Mouse (Mus musculus) MEL (cell line): ENCODE measurements around the gene Commd8. TPM values are rescaled to one million over a fixed set of nuclear protein-coding genes. Genes with fewer than 3 reads are reported as not detected.

ENCODE experiments used
- DNase-seq: peaks from one replicate; pipeline ENCODE4 v3.0.0; 2011; ENCODE audit warnings: low read depth, low spot score
- H3K27ac ChIP-seq: 2 replicates; pipeline ENCODE4 v1.5.1; 2012; ENCODE audit warnings: low read depth, mild to moderate bottlenecking, control low read depth, low read length, moderate library complexity; ENCODE audit not compliant: control insufficient read depth
- H3K27me3 ChIP-seq, 2 experiments: fragments of 150-350 bp in 1 of 2; sonication (generic) in 1 of 2; 2 replicates each; pipeline ENCODE4 v1.6.1; 2012; ENCODE audit warnings: low read length in 2 of 2, mild to moderate bottlenecking in 2 of 2, improper control_type of control experiment in 1 of 2, moderate library complexity in 1 of 2; ENCODE audit not compliant: insufficient read depth in 2 of 2, control insufficient read depth in 1 of 2
- H3K36me3 ChIP-seq, 2 experiments: 2 replicates each; pipeline ENCODE4 v1.6.1; 2012 to 2014; ENCODE audit warnings: low read length in 2 of 2, improper control_type of control experiment in 1 of 2, inconsistent platforms in 1 of 2, mild to moderate bottlenecking in 1 of 2; ENCODE audit not compliant: insufficient read depth in 2 of 2, control insufficient read depth in 1 of 2
- H3K4me1 ChIP-seq, 2 experiments: fragments of 150-350 bp in 1 of 2; sonication (generic) in 1 of 2; 2 replicates each; pipeline ENCODE4 v1.6.1; 2012; ENCODE audit warnings: low read length in 2 of 2, improper control_type of control experiment in 1 of 2, mild to moderate bottlenecking in 1 of 2; ENCODE audit not compliant: insufficient read depth in 2 of 2, control insufficient read depth in 1 of 2
- H3K4me3 ChIP-seq, 2 experiments: fragments of 150-350 bp in 1 of 2; sonication (generic) in 1 of 2; 2 replicates each; pipeline ENCODE4 v1.5.1; 2012; ENCODE audit warnings: low read depth in 2 of 2, low read length in 2 of 2, mild to moderate bottlenecking in 2 of 2, moderate library complexity in 2 of 2, control low read depth in 1 of 2, improper control_type of control experiment in 1 of 2; ENCODE audit not compliant: control insufficient read depth in 1 of 2, insufficient read depth in 1 of 2
- H3K79me2 ChIP-seq: 2 replicates; pipeline ENCODE4 v1.6.1; 2012; ENCODE audit warnings: mild to moderate bottlenecking, low read length, moderate library complexity; ENCODE audit not compliant: control insufficient read depth, poor library complexity, insufficient read depth
- H3K9ac ChIP-seq: 2 replicates; pipeline ENCODE4 v1.6.1; 2012; ENCODE audit warnings: low read depth, mild to moderate bottlenecking, control low read depth, low read length, moderate library complexity; ENCODE audit not compliant: control insufficient read depth, poor library complexity, severe bottlenecking
- H3K9me3 ChIP-seq: fragments of 150-350 bp; sonication (generic); replicated peaks from 2 replicates; pipeline ENCODE4 v1.6.1; 2012; ENCODE audit warnings: mild to moderate bottlenecking, low read length, improper control_type of control experiment, moderate library complexity; ENCODE audit not compliant: insufficient read depth
- CHD1 ChIP-seq: IDR thresholded peaks from 2 replicates; pipeline ENCODE4 v1.6.1; 2012; ENCODE audit warnings: low read depth, mild to moderate bottlenecking, inconsistent platforms, low read length, improper control_type of control experiment
- CHD2 ChIP-seq: IDR thresholded peaks from 2 replicates; pipeline ENCODE4 v1.6.1; 2011; ENCODE audit warnings: low read length, improper control_type of control experiment
- CTCF ChIP-seq, 3 experiments: IDR thresholded peaks in 2 of 3; conservative IDR thresholded peaks in 1 of 3; 2 replicates each; pipeline ENCODE4 v1.5.1; 2011 to 2012; ENCODE audit warnings: low read length in 3 of 3, low read depth in 2 of 3, mild to moderate bottlenecking in 2 of 3, improper control_type of control experiment in 1 of 3, inconsistent platforms in 1 of 3, mixed read lengths in 1 of 3, moderate library complexity in 1 of 3; ENCODE audit not compliant: control insufficient read depth in 1 of 3, insufficient read depth in 1 of 3, poor library complexity in 1 of 3, severe bottlenecking in 1 of 3
- EP300 ChIP-seq, 2 experiments: IDR thresholded peaks; 2 replicates each; pipeline ENCODE4 v1.6.1; 2011; ENCODE audit warnings: improper control_type of control experiment in 2 of 2, low read length in 2 of 2, low read depth in 1 of 2, mild to moderate bottlenecking in 1 of 2
- GATA1 ChIP-seq: IDR thresholded peaks from 2 replicates; pipeline ENCODE4 v1.6.1; 2011; ENCODE audit warnings: low read depth, low read length, improper control_type of control experiment
- JUND ChIP-seq: IDR thresholded peaks from 2 replicates; pipeline ENCODE4 v1.6.1; 2011; ENCODE audit warnings: low read depth, mild to moderate bottlenecking, improper control_type of control experiment, low read length
- KAT2A ChIP-seq: conservative IDR thresholded peaks from 2 replicates; pipeline ENCODE4 v1.6.1; 2012; ENCODE audit warnings: low read depth, low read length, improper control_type of control experiment, inconsistent platforms
- MEF2A ChIP-seq: IDR thresholded peaks from 2 replicates; pipeline ENCODE4 v1.6.1; 2014; ENCODE audit warnings: low read depth, mild to moderate bottlenecking, inconsistent platforms, low read length, improper control_type of control experiment; ENCODE audit not compliant: poor library complexity, insufficient replicate concordance, severe bottlenecking; ENCODE audit errors: extremely low read depth
- MXI1 ChIP-seq: IDR thresholded peaks from 2 replicates; pipeline ENCODE4 v1.6.1; 2011; ENCODE audit warnings: mild to moderate bottlenecking, low read depth, low read length, improper control_type of control experiment
- NELFE ChIP-seq: IDR thresholded peaks from 2 replicates; pipeline ENCODE4 v1.6.1; 2011; ENCODE audit warnings: low read depth, low read length, improper control_type of control experiment
- NRF1 ChIP-seq: IDR thresholded peaks from 2 replicates; pipeline ENCODE4 v1.6.1; 2014; ENCODE audit warnings: low read depth, mild to moderate bottlenecking, inconsistent platforms, low read length, improper control_type of control experiment, moderate library complexity; ENCODE audit not compliant: poor library complexity, insufficient read depth, severe bottlenecking
- POLR2A ChIP-seq, 2 experiments: IDR thresholded peaks; 2 replicates each; pipeline ENCODE4 v1.6.1; 2011 to 2012; ENCODE audit warnings: low read length in 2 of 2, mild to moderate bottlenecking in 2 of 2, control low read depth in 1 of 2, improper control_type of control experiment in 1 of 2, low read depth in 1 of 2, moderate library complexity in 1 of 2; ENCODE audit not compliant: control insufficient read depth in 1 of 2, insufficient read depth in 1 of 2, poor library complexity in 1 of 2
- POLR2AphosphoS5 ChIP-seq: IDR thresholded peaks from 2 replicates; pipeline ENCODE4 v1.6.1; 2012; ENCODE audit warnings: low read depth, borderline replicate concordance, mild to moderate bottlenecking, inconsistent platforms, low read length, moderate library complexity, mixed read lengths
- RCOR1 ChIP-seq: IDR thresholded peaks from 2 replicates; pipeline ENCODE4 v1.6.1; 2012; ENCODE audit warnings: low read depth, mild to moderate bottlenecking, inconsistent platforms, low read length, improper control_type of control experiment
- TAL1 ChIP-seq: IDR thresholded peaks from 2 replicates; pipeline ENCODE4 v1.6.1; 2012; ENCODE audit warnings: mild to moderate bottlenecking, inconsistent platforms, low read length, moderate library complexity, mixed read lengths
- TBP ChIP-seq: IDR thresholded peaks from 2 replicates; pipeline ENCODE4 v1.8.0; 2011; ENCODE audit warnings: low read depth, low read length, improper control_type of control experiment
- TCF12 ChIP-seq: IDR thresholded peaks from 2 replicates; pipeline ENCODE4 v1.6.1; 2014; ENCODE audit warnings: low read depth, mild to moderate bottlenecking, inconsistent platforms, low read length, improper control_type of control experiment, moderate library complexity
- UBTF ChIP-seq: IDR thresholded peaks from 2 replicates; pipeline ENCODE4 v1.6.1; 2012; ENCODE audit warnings: low read depth, mild to moderate bottlenecking, inconsistent platforms, low read length, improper control_type of control experiment, moderate library complexity, borderline replicate concordance; ENCODE audit not compliant: insufficient read depth
- USF1 ChIP-seq: IDR thresholded peaks from 2 replicates; pipeline ENCODE4 v1.6.1; 2014; ENCODE audit warnings: low read depth, mild to moderate bottlenecking, inconsistent platforms, low read length, improper control_type of control experiment, moderate library complexity
- ZC3H11A ChIP-seq: IDR thresholded peaks from 2 replicates; pipeline ENCODE4 v1.6.1; 2012; ENCODE audit warnings: low read depth, mild to moderate bottlenecking, inconsistent platforms, low read length, improper control_type of control experiment
- ZKSCAN1 ChIP-seq: IDR thresholded peaks from 2 replicates; pipeline ENCODE4 v1.6.1; 2012; ENCODE audit warnings: low read depth, mild to moderate bottlenecking, inconsistent platforms, low read length, improper control_type of control experiment, moderate library complexity
- polyA plus RNA-seq, 2 experiments: library from polyadenylated mRNA; stranded (reverse) in 1 of 2; unstranded in 1 of 2; fragments of >175 nt in 1 of 2; fragments of >200 nt in 1 of 2; gene quantifications; 2 replicates each; pipeline versions ENCODE4 v1.2.1 to v1.2.4; 2012; ENCODE audit warnings: low replicate concordance in 2 of 2, low read depth in 1 of 2; ENCODE audit not compliant: insufficient read length in 2 of 2, insufficient read depth in 1 of 2, missing spikeins in 1 of 2
- total RNA-seq: library from RNA; depleted of rRNA; stranded (reverse); fragments of 300-350 nt; gene quantifications from 2 replicates; pipeline ENCODE4 v1.2.3, GENCODE M21; 2012

Commd8 gene
- total and polyA plus RNA-seq, 3 experiments: 33.5 to 45.6 TPM; not detected in 1

DNA sequence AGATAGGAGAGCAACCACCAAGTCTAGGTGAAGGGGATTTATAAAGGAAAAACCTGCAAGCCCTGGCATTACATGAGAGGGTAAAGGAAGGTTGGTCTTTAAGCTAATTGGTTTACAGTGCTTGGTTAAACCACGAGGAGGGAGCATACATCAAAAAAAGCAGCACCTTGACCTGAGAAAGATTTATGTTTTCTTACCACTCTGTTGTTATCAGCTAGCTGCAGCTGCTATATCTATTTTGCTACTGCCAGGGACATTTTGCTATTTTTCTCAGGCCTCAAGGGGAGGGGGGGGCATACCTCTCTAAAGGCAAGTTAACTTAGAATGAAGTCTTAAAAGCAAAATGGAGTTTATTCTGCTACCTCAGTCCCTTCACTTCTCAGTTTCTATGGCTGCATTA, 13.2 kb upstream of the Commd8 start (continued):
- TF ChIP-seq ZC3H11A (0 out of 2 replicates have a peak, but pooled peaks have one; percentile 14), CTCF (IDR thresholded peaks at IDR 0.05 in 2 of 3, conservative IDR thresholded peaks at IDR 0.05 in 1 of 3; ENCODE audit: control insufficient read depth in 1 of 3, insufficient read depth in 1 of 3, low read depth in 2 of 3, low read length in 3 of 3, poor library complexity in 1 of 3, severe bottlenecking in 1 of 3) (peak in 1 of 3 experiments; percentile 10; a peak in 1 of 6 replicates), JUND (no peak), NRF1 (no peak), TBP (no peak), USF1 (peak; percentile 15; the same call in 1 of the 2 replicates)

DNA sequence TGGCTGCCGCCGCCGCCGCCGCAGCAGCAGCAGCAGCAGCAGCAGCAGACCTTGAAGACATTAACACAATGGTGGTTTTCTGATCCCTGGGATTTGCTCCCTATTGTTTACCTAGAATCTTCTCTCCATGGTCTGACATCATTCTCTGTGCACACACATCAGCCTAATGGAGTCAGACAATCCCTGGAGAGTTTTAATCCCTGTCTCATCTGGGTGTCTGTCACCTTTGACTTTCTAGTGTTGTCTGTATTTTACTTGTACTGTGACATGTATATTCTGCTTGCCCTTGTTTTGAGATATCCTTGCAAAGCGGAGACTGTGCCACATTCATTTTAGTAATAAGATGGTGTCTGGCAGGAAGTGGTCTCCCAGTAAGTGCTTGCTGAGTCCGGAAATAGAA, 7.5 kb upstream of the Commd8 start:
- Histone ChIP-seq H3K4me1 (no peaks in the 10 kb centered on the region; a peak in 1 of 4 replicates), H3K27ac (no peak overlapping the region), H3K9ac (no peak overlapping the region), H3K79me2 (no peaks in the 10 kb centered on the region), H3K9me3 (no peaks in the 10 kb centered on the region), H3K36me3 (peaks cover 0 to 2% of the 10 kb centered on the region in 2 experiments; a peak in 2 of 4 replicates), H3K4me3 (no peak overlapping the region), H3K27me3 (no peaks in the 10 kb centered on the region)
- DNase-seq: no peak
- TF ChIP-seq EP300 (IDR thresholded peaks at IDR 0.05; ENCODE audit: low read depth in 1 of 2, low read length in 2 of 2) (no peak), UBTF (no peak)

DNA sequence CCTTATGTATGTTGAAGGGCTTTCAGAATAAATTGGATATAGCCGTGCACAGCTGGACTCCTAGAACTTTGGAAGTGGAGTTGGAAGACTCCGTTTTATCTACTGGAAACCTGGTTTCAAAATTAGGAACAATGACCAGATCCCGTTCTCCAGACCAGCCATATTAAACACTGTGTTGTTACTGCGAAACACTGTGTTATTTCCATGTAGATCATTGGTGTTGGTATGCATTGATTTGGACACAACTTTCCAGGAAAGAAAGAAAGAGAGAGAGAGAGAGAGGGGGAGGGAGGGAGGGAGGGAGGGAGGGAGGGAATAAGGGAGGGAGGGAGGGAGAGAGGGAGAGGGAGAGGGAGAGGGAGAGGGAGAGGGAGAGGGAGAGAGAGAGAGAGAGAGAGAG, 7.1 kb upstream of the Commd8 start:
- H3K9ac ChIP-seq: no peak overlapping the region
- no peaks in the 10 kb centered on the region; a peak in 1 of 4 replicates for H3K4me1 ChIP-seq
- H3K4me3 ChIP-seq: no peak overlapping the region
- H3K9me3 ChIP-seq: no peaks in the 10 kb centered on the region
- no peak overlapping the region for H3K27ac ChIP-seq
- no peak for TF ChIP-seq KAT2A
- no peak for TF ChIP-seq CHD2
- TF ChIP-seq NRF1: no peak
- TF ChIP-seq ZKSCAN1: no peak
- no peak for DNase-seq
- no peaks in the 10 kb centered on the region for H3K27me3 ChIP-seq
- H3K79me2 ChIP-seq: no peaks in the 10 kb centered on the region
- H3K36me3 ChIP-seq: no peaks in the 10 kb centered on the region

DNA sequence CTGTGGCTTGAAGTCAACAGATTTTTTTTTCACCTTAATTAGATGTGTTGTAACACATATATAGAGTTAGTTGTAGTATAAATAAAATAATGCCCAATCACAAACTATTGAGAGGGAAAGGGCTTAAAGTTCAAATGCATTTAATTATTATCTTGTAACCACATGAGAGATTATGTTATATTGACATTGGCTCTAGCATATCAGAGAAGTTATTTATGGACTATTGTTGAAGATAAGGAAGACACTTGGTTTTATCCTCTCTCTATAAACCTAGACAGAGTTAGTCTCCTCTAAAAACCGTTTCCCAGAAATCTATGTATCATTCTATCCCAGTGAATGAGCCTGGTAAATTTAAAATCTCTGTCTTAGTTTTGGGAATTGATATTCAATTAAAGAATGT, 5.5 kb upstream of the Commd8 start:
- DNase-seq: no peak
- Histone ChIP-seq H3K79me2 (no peaks in the 10 kb centered on the region), H3K9me3 (no peaks in the 10 kb centered on the region), H3K9ac (no peak overlapping the region), H3K36me3 (peaks cover 0 to 4% of the 10 kb centered on the region in 2 experiments; a peak in 2 of 4 replicates), H3K27ac (no peak overlapping the region), H3K4me3 (no peak overlapping the region), H3K27me3 (no peaks in the 10 kb centered on the region), H3K4me1 (no peaks in the 10 kb centered on the region; a peak in 1 of 4 replicates)
- TF ChIP-seq MXI1 (no peak), NELFE (no peak), TAL1 (no peak), UBTF (no peak), MEF2A (peak; percentile 84; the same call in 1 of the 2 replicates), KAT2A (no peak), NRF1 (no peak), GATA1 (peak; percentile 50; the same call in 1 of the 2 replicates), ZC3H11A (no peak), EP300 (IDR thresholded peaks at IDR 0.05; ENCODE audit: low read depth in 1 of 2, low read length in 2 of 2) (peak; percentile 3 to 5; a peak in 1 of 4 replicates), USF1 (no peak), JUND (no peak), RCOR1 (0 out of 2 replicates have a peak, but pooled peaks have one; percentile 25), TCF12 (0 out of 2 replicates have a peak, but pooled peaks have one; percentile 11), CHD2 (no peak), CHD1 (no peak), POLR2AphosphoS5 (no peak), POLR2A (IDR thresholded peaks at IDR 0.05; ENCODE audit: control insufficient read depth in 1 of 2, insufficient read depth in 1 of 2, low read depth in 1 of 2, low read length in 2 of 2, poor library complexity in 1 of 2) (no peak), ZKSCAN1 (no peak)
